Mouse (Mus musculus): ENCODE measurements around the gene Adat1. TPM values are rescaled to one million over a fixed set of nuclear protein-coding genes. Genes with fewer than 3 reads are reported as not detected.

The Adat1 gene
- total and polyA plus RNA-seq, 3 experiments = 8.3 to 9.3 TPM; not detected in 1

GRCm38 (mm10) chr8:111950846-111951245 is 41.3 kb downstream of the Adat1 start:
- no peak for DNase-seq (ENCODE audit: low read depth, low spot score)
- no peak overlapping the region for H3K27ac ChIP-seq (ENCODE audit: control insufficient read depth, low read depth, low read length)
- no peak overlapping the region for H3K4me3 ChIP-seq (ENCODE audit: control insufficient read depth in 1 of 2, insufficient read depth in 1 of 2, low read depth in 2 of 2, low read length in 2 of 2)
- no peaks in the 10 kb centered on the region for H3K27me3 ChIP-seq (ENCODE audit: control insufficient read depth in 1 of 2, insufficient read depth in 2 of 2, low read length in 2 of 2)
- no peak overlapping the region for H3K9ac ChIP-seq (ENCODE audit: control insufficient read depth, low read depth, low read length, poor library complexity, severe bottlenecking)
- H3K79me2 ChIP-seq (ENCODE audit: control insufficient read depth, insufficient read depth, low read length, poor library complexity) = no peaks in the 10 kb centered on the region
- H3K36me3 ChIP-seq (ENCODE audit: control insufficient read depth in 1 of 2, insufficient read depth in 2 of 2, low read length in 2 of 2) = peaks cover 0 to 6% of the 10 kb centered on the region in 2 experiments; a peak in 3 of 4 replicates
- H3K9me3 ChIP-seq (replicated peaks; ENCODE audit: insufficient read depth, low read length) = no peaks in the 10 kb centered on the region
- H3K4me1 ChIP-seq (ENCODE audit: control insufficient read depth in 1 of 2, insufficient read depth in 2 of 2, low read length in 2 of 2) = no peaks in the 10 kb centered on the region
- TF ChIP-seq TBP (IDR thresholded peaks at IDR 0.05; ENCODE audit: low read depth, low read length) = no peak

- Histone ChIP-seq H3K4me1 (ENCODE audit: control insufficient read depth in 1 of 2, insufficient read depth in 2 of 2, low read length in 2 of 2) (no peaks in the 10 kb centered on the region), H3K27ac (ENCODE audit: control insufficient read depth, low read depth, low read length) (no peak overlapping the region), H3K36me3 (ENCODE audit: control insufficient read depth in 1 of 2, insufficient read depth in 2 of 2, low read length in 2 of 2) (peaks cover 0 to 2% of the 10 kb centered on the region in 2 experiments; a peak in 2 of 4 replicates), H3K27me3 (ENCODE audit: control insufficient read depth in 1 of 2, insufficient read depth in 2 of 2, low read length in 2 of 2) (no peaks in the 10 kb centered on the region), H3K9me3 (replicated peaks; ENCODE audit: insufficient read depth, low read length) (no peaks in the 10 kb centered on the region), H3K4me3 (ENCODE audit: control insufficient read depth in 1 of 2, insufficient read depth in 1 of 2, low read depth in 2 of 2, low read length in 2 of 2) (no peak overlapping the region), H3K79me2 (ENCODE audit: control insufficient read depth, insufficient read depth, low read length, poor library complexity) (no peaks in the 10 kb centered on the region), H3K9ac (ENCODE audit: control insufficient read depth, low read depth, low read length, poor library complexity, severe bottlenecking) (no peak overlapping the region)
- DNase-seq (ENCODE audit: low read depth, low spot score) = no peak
- TF ChIP-seq MAZ (IDR thresholded peaks at IDR 0.05; ENCODE audit: low read depth, low read length) = no peak
- TF ChIP-seq CHD1 (IDR thresholded peaks at IDR 0.05; ENCODE audit: low read depth, low read length) = no peak
- no peak for TF ChIP-seq SIN3A (IDR thresholded peaks at IDR 0.05; ENCODE audit: low read length)
- no peak for TF ChIP-seq MYB (IDR thresholded peaks at IDR 0.05; ENCODE audit: low read depth, low read length)
These were observed 44.1 kb downstream of the Adat1 start for GRCm38 (mm10) chr8:111947954-111948353.

DNA sequence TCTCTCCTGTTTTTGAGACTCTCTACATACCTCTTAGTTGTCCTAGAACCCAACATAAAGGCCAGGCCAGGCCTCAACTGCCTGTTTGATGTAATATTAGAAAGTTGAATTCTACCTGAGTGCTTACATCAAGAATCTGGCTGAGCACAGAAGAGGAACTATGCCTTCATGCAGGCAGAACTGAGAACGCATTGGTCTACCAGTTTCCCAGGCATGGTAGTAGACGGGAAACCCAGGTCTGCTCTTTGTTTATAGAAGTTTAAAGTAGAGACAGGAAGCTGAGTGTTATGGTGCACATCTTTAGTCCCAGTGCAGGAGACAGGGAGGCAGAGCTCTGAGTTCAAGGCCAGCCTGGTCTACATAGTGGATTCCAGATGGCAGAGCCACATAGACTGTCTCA is 45.0 kb downstream of the Adat1 start:
- no peak for TF ChIP-seq CHD1 (IDR thresholded peaks at IDR 0.05; ENCODE audit: low read depth, low read length)
- TF ChIP-seq ZKSCAN1 (IDR thresholded peaks at IDR 0.05; ENCODE audit: low read depth, low read length) = no peak
- TF ChIP-seq RCOR1 (IDR thresholded peaks at IDR 0.05; ENCODE audit: low read depth, low read length) = no peak
- no peak for TF ChIP-seq MEF2A (IDR thresholded peaks at IDR 0.05; ENCODE audit: extremely low read depth, insufficient replicate concordance, low read depth, low read length, poor library complexity, severe bottlenecking)
- no peak for TF ChIP-seq POLR2A (IDR thresholded peaks at IDR 0.05; ENCODE audit: control insufficient read depth in 1 of 2, insufficient read depth in 1 of 2, low read depth in 1 of 2, low read length in 2 of 2, poor library complexity in 1 of 2)
- TF ChIP-seq POLR2AphosphoS5 (IDR thresholded peaks at IDR 0.05; ENCODE audit: borderline replicate concordance, low read depth, low read length) = no peak
- TF ChIP-seq NRF1 (IDR thresholded peaks at IDR 0.05; ENCODE audit: insufficient read depth, low read depth, low read length, poor library complexity, severe bottlenecking) = no peak
- no peak for TF ChIP-seq ZMIZ1 (IDR thresholded peaks at IDR 0.05; ENCODE audit: low read depth, low read length)
- TF ChIP-seq ELF1 (IDR thresholded peaks at IDR 0.05; ENCODE audit: low read depth, low read length) = no peak
- TF ChIP-seq MXI1 (IDR thresholded peaks at IDR 0.05; ENCODE audit: low read depth, low read length) = no peak
- no peak for TF ChIP-seq JUND (IDR thresholded peaks at IDR 0.05; ENCODE audit: low read depth, low read length)
- TF ChIP-seq USF2 (IDR thresholded peaks at IDR 0.05; ENCODE audit: borderline replicate concordance in 1 of 2, insufficient read depth in 1 of 2, low read depth in 1 of 2, low read length in 2 of 2) = no peak
- no peak for TF ChIP-seq USF1 (IDR thresholded peaks at IDR 0.05; ENCODE audit: low read depth, low read length)
- TF ChIP-seq ETS1 (IDR thresholded peaks at IDR 0.05; ENCODE audit: low read depth, low read length) = no peak
- no peak for TF ChIP-seq E2F4 (IDR thresholded peaks at IDR 0.05; ENCODE audit: borderline replicate concordance, low read depth, low read length)
- TF ChIP-seq UBTF (IDR thresholded peaks at IDR 0.05; ENCODE audit: borderline replicate concordance, insufficient read depth, low read depth, low read length) = no peak
- no peak for TF ChIP-seq BHLHE40 (IDR thresholded peaks at IDR 0.05; ENCODE audit: borderline replicate concordance, low read depth, low read length)
- no peak for TF ChIP-seq TCF12 (IDR thresholded peaks at IDR 0.05; ENCODE audit: low read depth, low read length)
- no peak for TF ChIP-seq MAX (IDR thresholded peaks at IDR 0.05; ENCODE audit: low read length)
- no peak for TF ChIP-seq TBP (IDR thresholded peaks at IDR 0.05; ENCODE audit: low read depth, low read length)
- no peak overlapping the region for H3K4me3 ChIP-seq (ENCODE audit: control insufficient read depth in 1 of 2, insufficient read depth in 1 of 2, low read depth in 2 of 2, low read length in 2 of 2)

More for the DNA sequence above, 45.0 kb downstream of the Adat1 start:
- Histone ChIP-seq H3K79me2 (ENCODE audit: control insufficient read depth, insufficient read depth, low read length, poor library complexity) (no peaks in the 10 kb centered on the region), H3K9ac (ENCODE audit: control insufficient read depth, low read depth, low read length, poor library complexity, severe bottlenecking) (no peak overlapping the region), H3K27me3 (ENCODE audit: control insufficient read depth in 1 of 2, insufficient read depth in 2 of 2, low read length in 2 of 2) (no peaks in the 10 kb centered on the region), H3K36me3 (ENCODE audit: control insufficient read depth in 1 of 2, insufficient read depth in 2 of 2, low read length in 2 of 2) (peaks cover 0 to 2% of the 10 kb centered on the region in 2 experiments; a peak in 2 of 4 replicates), H3K9me3 (replicated peaks; ENCODE audit: insufficient read depth, low read length) (no peaks in the 10 kb centered on the region), H3K4me1 (ENCODE audit: control insufficient read depth in 1 of 2, insufficient read depth in 2 of 2, low read length in 2 of 2) (no peaks in the 10 kb centered on the region), H3K27ac (ENCODE audit: control insufficient read depth, low read depth, low read length) (no peak overlapping the region)
- DNase-seq (ENCODE audit: low read depth, low spot score) = no peak
